Mouse (Mus musculus): ENCODE measurements at regions not wholly inside any gene's neighbourhood (a gene's known extent, or its start where the extent isn't known, plus 50 kb on each side); places are given as distances from the start of the nearest gene placed in this dataset.

- TF ChIP-seq REST (IDR thresholded peaks at IDR 0.05; ENCODE audit: insufficient read depth, insufficient read length), result no peak
- no peak for TF ChIP-seq POLR2A (IDR thresholded peaks at IDR 0.05; ENCODE audit: insufficient read length, low read depth)
Measured at GRCm38 (mm10) chr9:26453924-26454323, 279.6 kb upstream of the B3gat1 start.

Measured in myocyte (in vitro differentiated cells).